Mouse (Mus musculus): ENCODE data around the gene Sufu.

GRCm38 (mm10) chr19:46538213-46538612 is 141.5 kb downstream of the Sufu start:
- TF ChIP-seq CTCF (IDR thresholded peaks at IDR 0.05; ENCODE audit: extremely low read depth, insufficient read depth, insufficient read length, insufficient replicate concordance) = no peak
- TF ChIP-seq POLR2A (IDR thresholded peaks at IDR 0.05; ENCODE audit: low read depth, low read length) = no peak
